Mouse (Mus musculus) cerebral cortex, adult 2 months (tissue): ENCODE measurements around the gene Trappc13.

Experiments
- WGBS: fragments of 180-500 bp; shearing (Covaris S2); methylation state at CpG from one replicate; pipeline ENCODE4 v1.1.7; 2018; 5-methylcytosine and 5-hydroxymethylcytosine counted together

Trappc13 gene

GRCm38 (mm10) chr13:104177796-104178649 lies at the start of gene Trappc13:
TSS of gene Trappc13 (minus strand) at chr13:104178469.
- under 1% methylated on average over 32 of the region's 32 CpGs for WGBS

GRCm38 (mm10) chr13:104227478-104227877 lies 49.2 kb upstream of the Trappc13 start:
- 46% methylated on average over 3 of the region's 3 CpGs for WGBS

- 51% methylated on average over 1 of the region's 1 CpGs for WGBS
These were observed 26.0 kb upstream of the Trappc13 start for GRCm38 (mm10) chr13:104204313-104204712.

- 89% methylated on average over 4 of the region's 4 CpGs for WGBS
These were observed 9.1 kb upstream of the Trappc13 start for GRCm38 (mm10) chr13:104187357-104187756.

GRCm38 (mm10) chr13:104179176-104179888 lies 1.1 kb upstream of the Trappc13 start:
- WGBS, result 10% methylated on average over 13 of the region's 13 CpGs

GRCm38 (mm10) chr13:104178650-104179121 lies 417 bp upstream of the Trappc13 start, which contains the start of gene Trim23:
TSS of gene Trim23 (plus strand) at chr13:104178797.
- WGBS, result under 1% methylated on average over 38 of the region's 38 CpGs

GRCm38 (mm10) chr13:104176874-104177273 lies 1.4 kb downstream of the Trappc13 start:
- whole genome bisulfite sequencing, result 66% methylated on average over 3 of the region's 3 CpGs

- WGBS, result 88% methylated on average over 5 of the region's 5 CpGs
These were observed 6.6 kb downstream of the Trappc13 start for GRCm38 (mm10) chr13:104171711-104172110.

GRCm38 (mm10) chr13:104155686-104156085 lies 22.6 kb downstream of the Trappc13 start:
- WGBS, result 57% methylated on average over 1 of the region's 1 CpGs

GRCm38 (mm10) chr13:104155106-104155505 lies 23.2 kb downstream of the Trappc13 start:
- WGBS, result 63% methylated on average over 7 of the region's 7 CpGs

- 96% methylated on average over 5 of the region's 5 CpGs for WGBS
These were observed 24.1 kb downstream of the Trappc13 start for GRCm38 (mm10) chr13:104154180-104154579.

- 85% methylated on average over 3 of the region's 3 CpGs for WGBS
These were observed 32.6 kb downstream of the Trappc13 start for GRCm38 (mm10) chr13:104145646-104146045.

- WGBS, result 90% methylated on average over 9 of the region's 9 CpGs
These were observed 33.4 kb downstream of the Trappc13 start for GRCm38 (mm10) chr13:104144871-104145270.

- WGBS, result 37% methylated on average over 13 of the region's 13 CpGs
These were observed 38.7 kb downstream of the Trappc13 start for GRCm38 (mm10) chr13:104139369-104140209.

- WGBS, result 82% methylated on average over 4 of the region's 4 CpGs
These were observed 43.7 kb downstream of the Trappc13 start for GRCm38 (mm10) chr13:104134510-104135085.

GRCm38 (mm10) chr13:104132561-104132960 lies 45.7 kb downstream of the Trappc13 start:
- 85% methylated on average over 2 of the region's 2 CpGs for WGBS

- 92% methylated on average over 20 of the region's 20 CpGs for WGBS
These were observed 54.4 kb downstream of the Trappc13 start for GRCm38 (mm10) chr13:104123662-104124381.

- WGBS, result 60% methylated on average over 17 of the region's 17 CpGs
These were observed 56.0 kb downstream of the Trappc13 start for GRCm38 (mm10) chr13:104122078-104122840.

GRCm38 (mm10) chr13:104114827-104115226 lies 63.4 kb downstream of the Trappc13 start:
- WGBS, result 31% methylated on average over 2 of the region's 2 CpGs

GRCm38 (mm10) chr13:104113782-104114181 lies 64.5 kb downstream of the Trappc13 start:
- 74% methylated on average over 4 of the region's 4 CpGs for WGBS
